Mouse (Mus musculus) intestine, embryonic 16.5 days (tissue): ENCODE measurements around the gene Agpat2. TPM values are rescaled to one million over a fixed set of nuclear protein-coding genes. Genes with fewer than 3 reads are reported as not detected.
A peak's percentile ranks its signal among the peaks of the same experiment; 100 is the strongest.

Source experiments
- ATAC-seq: fragments of 200-750 bp; cut with Nextera tagmentation; 2 replicates; pipeline ENCODE4 v1.8.0; 2017; ENCODE audit warnings: moderate TSS enrichment, moderate library complexity
- H3K27ac ChIP-seq: fragments of 300-500 bp; sonication (generic); 2 replicates; pipeline ENCODE4 v1.5.1; 2014; ENCODE audit warnings: mild to moderate bottlenecking, low read length
- H3K27me3 ChIP-seq: fragments of 300-500 bp; sonication (generic); replicated peaks from 2 replicates; pipeline ENCODE4 v1.6.1; 2014; ENCODE audit warnings: low read length, control low read depth, mixed read lengths; ENCODE audit not compliant: control insufficient read depth, insufficient read depth
- H3K36me3 ChIP-seq: fragments of 300-500 bp; sonication (generic); 2 replicates; pipeline ENCODE4 v1.6.1; 2014; ENCODE audit warnings: low read length, control low read depth; ENCODE audit not compliant: control insufficient read depth, insufficient read depth
- H3K4me1 ChIP-seq: fragments of 300-500 bp; sonication (generic); 2 replicates; pipeline ENCODE4 v1.6.1; 2014; ENCODE audit warnings: low read length, control low read depth, mixed read lengths; ENCODE audit not compliant: control insufficient read depth, insufficient read depth
- H3K4me2 ChIP-seq: fragments of 300-500 bp; sonication (generic); 2 replicates; pipeline ENCODE4 v1.6.1; 2014; ENCODE audit warnings: low read depth, low read length, control low read depth
- H3K4me3 ChIP-seq: fragments of 300-500 bp; sonication (generic); 2 replicates; pipeline ENCODE4 v1.5.1; 2014; ENCODE audit warnings: mild to moderate bottlenecking, low read length
- H3K9ac ChIP-seq: fragments of 300-500 bp; sonication (generic); 2 replicates; pipeline ENCODE4 v1.6.1; 2014; ENCODE audit warnings: low read depth, low read length
- H3K9me3 ChIP-seq: fragments of 300-500 bp; sonication (generic); 2 replicates; pipeline ENCODE4 v1.6.1; 2016; ENCODE audit warnings: low read length, control low read depth; ENCODE audit not compliant: control insufficient read depth
- WGBS: fragments of 180-500 bp; shearing (Covaris S2); extraction: QIAGEN DNeasy Blood & Tissue Kit; methylation state at CpG from one replicate; pipeline ENCODE4 v1.1.7; 2014; 5-methylcytosine and 5-hydroxymethylcytosine counted together
- polyA plus RNA-seq: library from polyadenylated mRNA; unstranded; fragments of >200 nt; fragmentation: Nextera tagmentation; extraction: Ambion mirVana; gene quantifications from 2 replicates; pipeline ENCODE4 v1.2.1, GENCODE M21; 2015

The Agpat2 gene
- polyA plus RNA-seq, 1 experiment from 2014 or later = 113 TPM

GRCm38 (mm10) chr2:26574862-26575261 is 29.4 kb downstream of the Agpat2 start:
- H3K27me3 ChIP-seq = no peaks in the 10 kb centered on the region
- no peak for ATAC-seq
- no peak overlapping the region for H3K27ac ChIP-seq
- no peaks in the 10 kb centered on the region for H3K9me3 ChIP-seq
- H3K4me3 ChIP-seq = no peak overlapping the region
- no peaks in the 10 kb centered on the region for H3K36me3 ChIP-seq
- no peak overlapping the region for H3K4me2 ChIP-seq
- H3K9ac ChIP-seq = no peak overlapping the region
- H3K4me1 ChIP-seq = peaks cover 14% of the 10 kb centered on the region
- WGBS = 68% methylated on average over 5 of the region's 5 CpGs

GRCm38 (mm10) chr2:26573807-26574206 is 30.4 kb downstream of the Agpat2 start:
- no peak overlapping the region for H3K9ac ChIP-seq
- no peaks in the 10 kb centered on the region for H3K27me3 ChIP-seq
- 18% methylated on average over 5 of the region's 5 CpGs for WGBS
- H3K36me3 ChIP-seq = no peaks in the 10 kb centered on the region
- no peak overlapping the region for H3K4me3 ChIP-seq
- H3K4me1 ChIP-seq = peaks cover 14% of the 10 kb centered on the region
- no peak for ATAC-seq
- H3K4me2 ChIP-seq = 0 out of 2 replicates have a peak overlapping the region, but pooled peaks have one; percentile 1
- H3K27ac ChIP-seq = peak overlapping the region; percentile 40
- no peaks in the 10 kb centered on the region for H3K9me3 ChIP-seq

GRCm38 (mm10) chr2:26573396-26573795 is 30.8 kb downstream of the Agpat2 start:
- Histone ChIP-seq H3K27ac (peak overlapping the region; percentile 40), H3K27me3 (no peaks in the 10 kb centered on the region), H3K4me1 (peaks cover 14% of the 10 kb centered on the region), H3K4me2 (no peak overlapping the region), H3K9me3 (no peaks in the 10 kb centered on the region), H3K4me3 (no peak overlapping the region), H3K36me3 (no peaks in the 10 kb centered on the region), H3K9ac (no peak overlapping the region)
- 53% methylated on average over 12 of the region's 12 CpGs for WGBS
- ATAC-seq = no peak

GRCm38 (mm10) chr2:26571826-26572225 is 32.4 kb downstream of the Agpat2 start:
- H3K4me2 ChIP-seq = no peak overlapping the region
- H3K9ac ChIP-seq = no peak overlapping the region
- peak overlapping the region; percentile 55 for H3K27ac ChIP-seq
- no peaks in the 10 kb centered on the region for H3K27me3 ChIP-seq
- H3K9me3 ChIP-seq = no peaks in the 10 kb centered on the region
- 54% methylated on average over 5 of the region's 5 CpGs for WGBS
- no peak overlapping the region for H3K4me3 ChIP-seq
- peaks cover 11% of the 10 kb centered on the region for H3K4me1 ChIP-seq
- ATAC-seq = peak; percentile 51
- H3K36me3 ChIP-seq = no peaks in the 10 kb centered on the region

GRCm38 (mm10) chr2:26571400-26571799 is 32.8 kb downstream of the Agpat2 start:
- Histone ChIP-seq H3K9ac (no peak overlapping the region), H3K27me3 (no peaks in the 10 kb centered on the region), H3K4me2 (no peak overlapping the region), H3K9me3 (no peaks in the 10 kb centered on the region), H3K4me1 (peaks cover 11% of the 10 kb centered on the region), H3K36me3 (no peaks in the 10 kb centered on the region), H3K27ac (peak overlapping the region; percentile 55), H3K4me3 (no peak overlapping the region)
- 67% methylated on average over 9 of the region's 9 CpGs for WGBS
- ATAC-seq = peak; percentile 24; the same call in 1 of the 2 replicates

- ATAC-seq = no peak
- H3K27ac ChIP-seq = peak overlapping the region; percentile 57
These were observed 34.2 kb downstream of the Agpat2 start for GRCm38 (mm10) chr2:26570034-26570433.

GRCm38 (mm10) chr2:26566221-26566620 is 38.0 kb downstream of the Agpat2 start:
- H3K4me3 ChIP-seq = no peak overlapping the region
- H3K27ac ChIP-seq = no peak overlapping the region
- no peaks in the 10 kb centered on the region for H3K9me3 ChIP-seq
- no peaks in the 10 kb centered on the region; the same call in 1 of the 2 replicates for H3K4me1 ChIP-seq
- no peak overlapping the region for H3K9ac ChIP-seq
- H3K36me3 ChIP-seq = no peaks in the 10 kb centered on the region
- H3K27me3 ChIP-seq = peaks cover under 1% of the 10 kb centered on the region; the same call in 1 of the 2 replicates
- WGBS = 14% methylated on average over 4 of the region's 4 CpGs
- no peak overlapping the region for H3K4me2 ChIP-seq
- 0 out of 2 replicates have a peak, but pooled peaks have one; percentile 46 for ATAC-seq

More at GRCm38 (mm10) chr2:26570034-26570433, 34.2 kb downstream of the Agpat2 start:
- no peaks in the 10 kb centered on the region for H3K9me3 ChIP-seq
- H3K9ac ChIP-seq = no peak overlapping the region
- no peak overlapping the region for H3K4me3 ChIP-seq
- 14% methylated on average over 3 of the region's 3 CpGs for WGBS
- no peaks in the 10 kb centered on the region for H3K27me3 ChIP-seq
- no peak overlapping the region for H3K4me2 ChIP-seq
- H3K36me3 ChIP-seq = no peaks in the 10 kb centered on the region
- H3K4me1 ChIP-seq = peaks cover 11% of the 10 kb centered on the region

- Histone ChIP-seq H3K36me3 (no peaks in the 10 kb centered on the region), H3K9ac (peak overlapping the region; percentile 42; the same call in 1 of the 2 replicates), H3K9me3 (no peaks in the 10 kb centered on the region), H3K4me2 (no peak overlapping the region), H3K4me1 (no peaks in the 10 kb centered on the region; the same call in 1 of the 2 replicates), H3K27ac (no peak overlapping the region), H3K27me3 (peaks cover 10% of the 10 kb centered on the region; the same call in 1 of the 2 replicates), H3K4me3 (no peak overlapping the region)
- ATAC-seq = peak; percentile 72
- WGBS = 39% methylated on average over 6 of the region's 6 CpGs
These were observed 42.7 kb downstream of the Agpat2 start for GRCm38 (mm10) chr2:26561351-26562016.

- Histone ChIP-seq H3K9ac (0 out of 2 replicates have a peak overlapping the region, but pooled peaks have one; percentile 14), H3K4me3 (no peak overlapping the region), H3K36me3 (no peaks in the 10 kb centered on the region), H3K4me2 (no peak overlapping the region), H3K4me1 (no peaks in the 10 kb centered on the region; the same call in 1 of the 2 replicates), H3K27ac (no peak overlapping the region), H3K27me3 (peaks cover 10% of the 10 kb centered on the region; the same call in 1 of the 2 replicates), H3K9me3 (no peaks in the 10 kb centered on the region)
- WGBS = 80% methylated on average over 5 of the region's 5 CpGs
- ATAC-seq = peak; percentile 29; the same call in 1 of the 2 replicates
These were observed 43.7 kb downstream of the Agpat2 start for GRCm38 (mm10) chr2:26560506-26560905.
